Mouse (Mus musculus): ENCODE measurements around the gene Larp1.

- no peak for TF ChIP-seq CTCF (IDR thresholded peaks at IDR 0.05; ENCODE audit: extremely low read depth, insufficient read depth, low read length)
- no peak for TF ChIP-seq POLR2A (IDR thresholded peaks at IDR 0.05; ENCODE audit: extremely low read depth, insufficient read depth, low read length)
Measured at GRCm38 (mm10) chr11:57998872-57999271, 10.0 kb upstream of the Larp1 start.

All from cortical plate, adult 2 months (tissue).